Mouse (Mus musculus): ENCODE results near the gene Cryba4.
A peak's percentile ranks its signal among the peaks of the same experiment; 100 is the strongest.

Gene Cryba4

GRCm38 (mm10) chr5:112286608-112286983 is 34.3 kb upstream of the Cryba4 start:
- DNase-seq (ENCODE audit: low spot score), result no peak

DNA sequence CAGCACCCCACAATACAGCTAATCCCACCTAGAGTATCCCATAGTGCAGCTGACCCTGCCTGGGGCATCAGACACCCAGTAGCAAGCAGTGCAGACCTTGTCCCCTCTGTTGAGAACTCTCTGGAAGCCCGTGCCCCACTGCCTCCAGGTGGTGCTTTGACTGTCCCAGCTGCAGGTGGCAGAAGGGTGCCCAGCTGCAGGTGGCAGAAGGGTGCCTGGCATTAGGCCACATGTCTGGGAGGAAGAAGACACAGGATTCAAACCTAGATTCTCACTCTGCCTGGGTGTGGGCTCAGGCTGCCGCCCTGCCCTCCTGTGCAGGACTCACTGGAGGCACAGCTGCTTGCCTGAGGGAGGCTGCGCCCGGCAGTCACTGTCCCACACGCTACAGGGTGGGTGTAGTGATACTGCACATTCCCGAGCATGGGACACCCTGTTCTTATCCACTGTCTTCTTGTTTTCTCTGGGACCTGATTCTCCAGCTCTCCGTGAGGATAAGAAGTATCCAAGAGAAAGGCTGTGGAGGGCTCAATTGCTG is 33.3 kb upstream of the Cryba4 start:
- DNase-seq (ENCODE audit: low spot score), result no peak

GRCm38 (mm10) chr5:112284203-112284582 is 31.9 kb upstream of the Cryba4 start:
- no peak for DNase-seq (ENCODE audit: low spot score)

DNA sequence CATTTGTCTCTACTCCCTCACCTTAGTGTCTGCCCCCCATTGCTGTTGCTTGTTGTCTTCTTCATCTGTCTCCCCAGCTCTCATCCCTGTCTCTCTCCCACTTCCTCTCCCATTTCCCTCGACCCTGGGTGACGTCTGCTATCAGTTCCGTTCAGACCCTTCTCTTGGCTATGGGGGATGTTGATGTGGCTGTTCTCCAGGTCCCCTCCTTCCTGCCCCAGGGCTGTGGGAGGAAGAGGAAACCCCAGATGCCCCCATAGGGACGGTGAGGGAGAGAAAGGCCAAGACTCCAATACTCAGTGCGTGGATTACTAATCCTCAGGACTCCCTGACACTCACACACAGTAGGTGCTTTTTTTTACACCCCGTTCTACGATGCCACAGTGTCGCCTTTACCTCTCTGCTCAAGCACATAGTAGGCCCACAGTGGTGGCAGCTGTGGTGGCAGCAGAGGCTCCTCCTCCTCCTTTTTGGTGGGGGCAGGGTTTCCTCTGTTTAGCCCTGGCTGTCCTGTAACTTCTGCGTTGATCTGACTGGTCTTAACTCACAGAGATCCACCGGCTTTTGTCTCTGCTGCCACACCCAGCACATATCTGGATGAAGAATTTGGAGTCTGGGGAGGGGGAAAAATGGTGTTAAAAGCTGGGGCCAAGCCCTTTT is 31.4 kb upstream of the Cryba4 start:
- no peak for DNase-seq (ENCODE audit: low spot score)

- DNase-seq (ENCODE audit: low spot score), result no peak
Observed at GRCm38 (mm10) chr5:112282780-112283482, 30.6 kb upstream of the Cryba4 start.

DNA sequence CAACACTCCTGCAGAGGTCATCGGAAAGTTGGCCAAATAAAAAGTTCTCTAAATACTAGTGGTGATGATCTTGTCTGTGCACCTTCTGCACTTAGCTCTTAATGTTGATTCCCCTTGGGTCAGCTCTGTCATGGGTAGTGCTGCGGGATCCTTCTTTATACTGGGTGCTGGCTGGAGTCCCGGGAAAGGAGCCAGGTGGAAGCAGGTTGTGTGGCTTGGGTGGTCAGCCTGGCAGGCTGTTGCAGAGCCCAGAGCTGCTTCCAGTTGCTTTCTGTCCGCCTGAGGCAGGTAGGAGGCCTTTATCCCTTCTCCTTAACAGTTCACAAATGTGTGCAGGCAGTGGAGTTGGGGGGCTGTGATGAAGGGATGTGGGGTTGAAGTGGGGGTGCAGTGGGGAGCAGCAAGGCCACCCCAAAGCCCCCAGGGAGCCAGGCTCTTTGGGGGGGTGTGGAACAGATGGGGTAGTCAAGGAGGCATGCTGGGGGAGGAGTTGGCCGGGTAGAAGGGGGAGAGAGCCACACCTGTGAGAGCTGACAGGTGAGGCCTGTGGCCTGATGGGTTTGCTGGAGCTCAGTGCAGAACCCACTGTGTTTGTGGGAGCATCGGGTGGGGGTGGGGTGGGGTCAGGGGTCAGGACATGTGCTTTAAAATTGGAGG is 29.9 kb upstream of the Cryba4 start:
- no peak for DNase-seq (ENCODE audit: low spot score)

DNA sequence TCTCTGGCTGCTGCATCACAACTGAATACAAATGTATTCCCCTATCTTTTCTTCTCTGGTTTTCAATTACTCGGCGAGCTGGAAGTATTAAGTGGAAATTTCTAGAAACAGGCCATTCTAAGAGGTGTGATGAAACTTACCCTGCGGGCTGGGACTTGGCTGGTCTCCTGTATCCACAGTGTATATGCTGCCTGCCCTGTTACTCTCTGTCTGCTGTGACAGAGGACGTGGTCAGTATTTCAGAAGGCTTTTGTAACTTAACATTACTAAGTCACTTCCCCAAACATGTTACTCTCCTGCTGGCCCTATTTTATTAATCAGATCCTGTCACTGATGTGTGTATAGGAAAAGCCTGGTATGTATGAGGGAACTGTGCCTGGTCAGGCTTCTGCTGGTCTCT is 29.4 kb upstream of the Cryba4 start:
- DNase-seq (ENCODE audit: low spot score), result no peak

- no peak for DNase-seq (ENCODE audit: low spot score)
Observed at GRCm38 (mm10) chr5:112280863-112281660, 28.7 kb upstream of the Cryba4 start.

- no peak for DNase-seq (ENCODE audit: low spot score)
Observed at GRCm38 (mm10) chr5:112280151-112280550, 27.8 kb upstream of the Cryba4 start.

GRCm38 (mm10) chr5:112279181-112280021 is 27.1 kb upstream of the Cryba4 start:
- no peak for DNase-seq (ENCODE audit: low spot score)

DNA sequence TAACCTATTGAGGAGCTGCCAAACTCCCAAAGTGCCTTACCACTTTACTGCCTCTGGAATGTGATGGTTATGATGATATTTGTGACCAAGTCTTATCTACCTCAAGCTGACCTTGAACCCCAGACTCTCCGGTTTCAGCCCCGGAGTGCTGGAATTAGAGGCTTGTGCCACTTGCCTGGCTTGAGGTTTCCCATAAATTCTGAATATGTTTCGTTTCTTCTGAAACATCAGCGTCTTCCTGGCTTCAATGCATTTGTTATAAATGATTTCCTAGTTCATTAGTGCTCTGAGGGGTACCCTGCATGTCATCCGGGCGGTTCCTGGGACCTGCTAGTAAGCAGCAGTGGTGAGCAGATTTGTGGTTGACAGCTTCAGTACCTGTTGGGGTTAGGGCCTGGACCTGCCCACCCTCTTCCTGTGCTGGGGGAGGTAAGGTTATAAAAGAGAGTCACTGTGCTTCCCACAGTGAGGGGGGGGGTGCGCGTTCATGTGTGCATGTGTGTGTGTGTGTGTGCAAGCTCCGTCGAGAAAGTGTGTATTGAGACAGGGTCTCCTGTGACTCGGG is 25.7 kb upstream of the Cryba4 start:
- no peak for DNase-seq (ENCODE audit: low spot score)

- DNase-seq (ENCODE audit: low spot score), result no peak
Observed at GRCm38 (mm10) chr5:112276907-112277348, 24.6 kb upstream of the Cryba4 start.

DNA sequence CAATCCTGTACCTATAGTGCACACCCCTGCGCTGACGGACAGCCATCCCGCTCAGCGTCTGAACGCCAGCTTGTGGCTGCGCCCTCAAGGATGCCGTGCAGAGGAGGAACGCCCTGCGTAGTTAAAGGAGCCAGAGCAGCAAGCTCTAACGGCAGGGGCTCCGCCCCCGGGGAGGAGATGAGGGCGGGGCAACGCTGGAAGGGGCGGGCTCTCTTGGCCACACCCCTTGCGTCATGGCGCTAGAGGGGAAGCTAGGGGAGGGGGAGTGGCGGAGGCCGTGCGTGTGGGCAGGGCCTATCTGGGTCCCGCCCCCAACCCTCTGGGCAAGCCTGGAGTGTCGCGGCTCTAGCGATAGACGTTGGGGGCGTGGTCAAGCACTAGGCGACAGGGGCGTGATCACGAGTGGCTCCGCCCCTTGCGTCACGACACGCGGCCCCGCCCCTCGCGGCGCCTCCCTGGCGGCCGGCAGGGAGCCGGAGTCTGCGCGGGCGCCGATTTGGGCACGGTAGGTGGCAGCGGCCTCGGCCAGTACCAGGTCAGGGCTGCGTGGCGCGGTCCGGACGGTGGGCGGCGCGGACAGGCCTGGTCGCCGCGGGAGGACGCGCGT is 24.1 kb upstream of the Cryba4 start, which contains the start of gene Tpst2:
Gene Tpst2, plus strand, starts transcription at position 425 of the 607 bp plus-strand sequence.
- peak; percentile 100 for DNase-seq (ENCODE audit: low spot score)

DNA sequence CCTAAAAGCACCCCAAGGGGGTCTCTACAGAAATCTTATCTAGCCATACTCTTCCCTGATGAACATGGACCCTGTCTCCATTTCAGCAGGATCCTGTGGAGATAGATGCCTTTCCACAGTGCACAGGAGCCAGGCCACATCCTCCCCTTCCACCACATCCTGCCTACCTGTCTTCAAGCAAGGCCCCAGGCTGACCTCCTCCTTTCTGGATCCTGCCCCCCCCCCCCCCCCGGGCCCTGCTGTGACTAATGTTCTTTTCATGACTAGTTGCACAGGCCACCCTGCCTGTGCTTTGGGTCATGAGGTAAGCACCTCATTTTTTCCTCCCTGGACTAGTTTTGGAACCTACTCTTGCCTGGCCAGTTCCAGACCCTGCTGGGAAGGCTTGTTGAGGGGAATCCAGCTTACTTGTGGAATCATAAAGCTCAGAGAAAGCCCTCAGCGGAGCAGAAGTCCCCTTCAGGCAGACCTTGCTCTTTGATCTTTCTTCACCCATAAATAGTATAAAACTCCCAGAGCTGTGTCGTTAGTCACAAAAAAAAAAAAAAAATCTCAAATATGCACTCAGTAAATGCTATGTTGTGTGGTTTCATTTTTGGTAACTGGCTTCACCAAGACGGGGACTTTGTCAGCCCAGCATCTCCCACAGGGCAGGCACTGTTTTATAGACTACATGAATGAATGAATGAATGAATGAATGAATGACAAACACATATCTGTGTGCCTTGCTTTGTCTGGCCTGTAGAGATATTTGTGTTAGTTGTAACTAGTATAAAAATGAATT is 22.9 kb upstream of the Cryba4 start:
- no peak for DNase-seq (ENCODE audit: low spot score)

- no peak for DNase-seq (ENCODE audit: low spot score)
Observed at GRCm38 (mm10) chr5:112273746-112274463, 21.6 kb upstream of the Cryba4 start.

- no peak for DNase-seq (ENCODE audit: low spot score)
Observed at GRCm38 (mm10) chr5:112272934-112273333, 20.6 kb upstream of the Cryba4 start.

- no peak for DNase-seq (ENCODE audit: low spot score)
Observed at GRCm38 (mm10) chr5:112270764-112271541, 18.6 kb upstream of the Cryba4 start.

Data from left cerebral cortex, adult 11 months (tissue).